Mouse (Mus musculus): Measurements from ENCODE around the gene Olfr618. TPM values are rescaled to one million over a fixed set of nuclear protein-coding genes. Genes with fewer than 3 reads are reported as not detected.

The Olfr618 gene
- polyA plus RNA-seq (2015; fragmentation: Nextera tagmentation; extraction: Ambion mirVana) = not detected in 2 replicates

DNA sequence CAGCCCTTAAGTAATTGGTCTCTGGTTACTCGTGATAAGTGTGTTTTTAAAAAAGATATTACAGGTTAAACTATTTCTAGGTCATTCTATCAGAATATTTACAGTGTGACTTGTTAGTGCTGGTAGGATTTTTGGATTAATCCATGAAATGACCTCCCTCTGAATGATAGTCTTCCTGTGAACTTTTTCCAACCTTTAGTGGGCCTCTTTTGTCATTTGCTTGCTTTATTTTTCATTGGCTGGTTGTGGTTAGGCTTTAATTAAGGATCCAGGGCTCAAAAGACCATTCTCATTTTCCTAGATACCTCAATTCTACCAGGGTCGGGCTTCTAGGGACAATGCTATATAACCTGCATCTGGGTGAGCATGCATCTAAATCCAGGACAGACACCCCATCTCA is at the start of gene Olfr618:
Gene Olfr618, plus strand, starts transcription at position 301 of the 400 bp plus-strand sequence.

DNA sequence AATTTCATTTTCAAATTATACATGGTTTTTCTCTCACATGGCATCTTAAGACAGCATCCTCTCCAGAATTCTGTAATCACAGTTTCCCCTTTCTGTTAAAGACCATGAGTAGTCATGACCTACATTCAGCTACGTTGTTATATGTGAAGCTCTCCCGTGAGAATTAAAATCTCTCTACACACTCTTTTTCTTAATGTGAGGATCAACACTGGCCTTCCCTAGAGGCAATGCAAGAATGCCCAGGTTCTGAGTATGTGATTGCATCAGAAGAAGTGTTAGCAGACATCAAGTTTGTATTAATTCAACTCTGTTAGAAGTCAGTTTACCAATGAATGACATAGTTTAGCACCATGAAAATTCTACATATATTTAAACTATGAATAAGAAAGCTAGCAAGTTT is 47.3 kb upstream of the Olfr618 start, which contains the start of gene Olfr612:
Gene Olfr612, minus strand, starts transcription at position 101 of the 400 bp plus-strand sequence.

DNA sequence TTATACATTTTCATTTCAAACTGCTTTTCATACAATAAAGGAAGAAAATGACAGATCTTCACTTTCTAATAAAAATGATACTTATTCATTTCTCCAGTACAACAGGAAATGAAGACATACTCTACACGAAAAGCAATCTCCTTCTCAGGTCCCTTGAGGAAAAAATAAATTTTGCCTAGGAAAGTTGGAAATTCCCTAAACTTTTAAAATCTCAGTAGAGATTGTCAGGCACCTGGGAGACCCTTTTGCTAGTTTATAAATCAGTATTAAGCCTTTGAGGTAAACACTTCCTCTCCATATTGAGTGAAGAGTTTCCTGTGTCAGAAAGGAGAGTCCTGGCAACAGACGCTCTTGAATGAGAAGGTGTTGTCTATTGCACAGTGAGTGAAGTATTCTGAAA is 42.1 kb upstream of the Olfr618 start, which contains the start of gene Olfr613:
Gene Olfr613, plus strand, starts transcription at position 301 of the 400 bp plus-strand sequence.

DNA sequence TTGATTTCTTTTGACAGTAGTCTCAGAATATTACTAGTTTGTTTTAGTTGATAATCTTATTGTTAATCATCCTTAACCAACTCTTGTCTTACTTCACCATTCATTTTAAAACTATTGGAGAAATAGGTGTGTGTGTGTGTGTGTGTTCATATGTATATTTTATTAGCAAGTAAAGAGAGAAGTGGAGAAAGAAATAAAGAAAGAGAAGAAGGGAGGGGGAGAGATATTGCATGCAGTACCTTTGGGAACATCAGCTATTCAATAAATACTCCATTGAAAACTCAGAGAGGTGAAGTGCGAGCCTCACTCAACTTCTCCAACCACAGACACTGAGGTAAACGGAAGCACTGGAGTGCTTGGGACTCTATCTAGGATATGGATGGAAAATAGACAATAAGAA is 34.1 kb upstream of the Olfr618 start, which contains the start of gene Olfr615:
Gene Olfr615, plus strand, starts transcription at position 301 of the 400 bp plus-strand sequence.

DNA sequence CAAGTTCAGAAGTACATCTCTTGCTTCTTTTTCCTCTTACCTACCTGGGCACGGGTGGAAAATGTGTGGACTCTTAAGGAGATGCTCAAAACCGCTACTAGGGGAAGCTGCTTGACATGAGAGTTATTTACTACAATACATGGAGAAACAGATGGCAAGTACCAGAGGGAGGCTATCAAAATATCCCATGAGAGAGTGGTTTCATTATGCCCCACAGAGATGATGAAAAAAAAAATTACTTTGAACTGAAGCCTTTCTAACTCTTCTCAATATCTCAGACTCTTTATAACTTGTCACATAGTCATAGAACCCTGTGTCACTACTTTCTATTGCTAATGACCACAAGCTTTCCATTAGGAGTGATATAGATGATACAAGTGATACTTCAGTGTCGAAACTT is 20.9 kb upstream of the Olfr618 start, which contains the start of gene Olfr616:
Gene Olfr616, minus strand, starts transcription at position 101 of the 400 bp plus-strand sequence.

DNA sequence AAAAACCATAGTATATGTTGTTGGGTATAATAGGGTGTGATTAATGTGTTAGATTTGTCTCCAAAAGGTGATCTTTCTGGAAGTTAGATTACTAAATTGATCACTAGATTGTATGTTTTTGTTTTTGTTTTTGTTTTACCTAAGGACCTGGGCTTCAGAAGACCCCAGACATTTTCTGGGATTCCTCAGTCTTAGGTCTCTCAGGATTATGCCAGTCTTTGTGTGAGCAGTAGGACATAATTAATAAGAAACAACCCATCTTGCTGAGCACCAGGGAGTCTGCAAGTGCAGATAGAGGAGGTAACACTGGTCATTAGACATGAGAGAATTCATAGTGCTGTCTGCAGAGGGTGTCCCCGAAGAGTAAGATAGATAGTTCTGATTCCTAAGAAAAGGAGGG is 17.1 kb upstream of the Olfr618 start, which contains the start of gene Olfr617:
Gene Olfr617, plus strand, starts transcription at position 301 of the 400 bp plus-strand sequence.

DNA sequence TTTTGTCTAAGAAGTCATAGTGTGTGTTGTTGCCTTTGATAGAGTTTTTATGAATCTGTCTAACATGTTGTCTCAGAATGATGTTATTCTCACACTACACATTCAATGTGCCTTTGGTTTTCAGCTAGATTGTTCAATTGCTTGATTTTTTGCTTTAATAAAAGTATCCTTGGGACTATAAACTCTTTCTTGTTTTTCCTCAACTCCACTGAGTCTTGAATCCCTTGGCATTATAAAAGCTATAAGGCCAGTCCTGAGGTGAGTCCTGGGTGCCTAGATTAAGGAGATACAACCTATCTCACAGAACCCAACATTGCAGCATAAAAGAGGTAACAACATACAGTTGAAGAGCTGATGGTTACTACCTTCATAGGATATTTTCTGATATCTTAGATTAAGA is 10.4 kb downstream of the Olfr618 start, which contains the start of gene Olfr619:
Gene Olfr619, plus strand, starts transcription at position 301 of the 400 bp plus-strand sequence.

DNA sequence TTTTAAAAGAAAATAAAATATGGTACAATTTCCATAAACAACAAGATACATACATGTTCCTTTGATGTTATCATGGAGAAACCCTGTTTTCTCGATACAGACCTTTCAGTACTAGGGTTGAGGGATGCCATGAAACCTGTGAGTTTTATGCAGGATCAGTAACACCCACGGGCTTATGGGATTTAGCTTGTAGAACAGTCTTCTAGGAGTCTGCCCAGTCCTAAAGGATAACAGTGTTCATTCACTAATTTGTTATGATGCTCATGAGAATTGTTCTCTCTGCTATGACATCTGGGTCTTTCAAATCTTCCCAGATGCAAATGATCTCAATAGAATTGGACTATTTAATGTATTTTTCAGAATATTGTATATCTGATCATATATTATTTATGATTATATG is 22.5 kb downstream of the Olfr618 start, which contains the start of gene Olfr620:
Gene Olfr620, minus strand, starts transcription at position 101 of the 400 bp plus-strand sequence.

DNA sequence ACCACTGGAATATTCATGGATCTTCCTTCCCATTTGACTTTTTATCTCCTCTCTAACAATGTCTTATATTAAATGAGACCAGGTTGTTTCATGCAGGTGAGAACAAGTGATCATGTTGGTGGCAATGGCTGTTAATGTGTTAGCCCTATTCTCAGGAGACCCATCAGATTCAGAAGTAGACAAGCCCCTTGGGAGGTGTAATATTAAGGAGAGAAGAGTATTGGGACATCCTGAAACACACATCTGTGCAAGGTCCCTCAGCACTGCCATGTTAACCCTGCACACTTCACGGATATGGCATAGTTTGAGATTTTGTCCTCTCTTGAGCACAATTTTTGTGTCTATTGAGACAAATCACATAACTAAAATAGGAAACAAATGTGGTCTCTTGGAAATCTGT is 52.7 kb downstream of the Olfr618 start, which contains the start of gene Olfr622:
Gene Olfr622, minus strand, starts transcription at position 101 of the 400 bp plus-strand sequence.

Small RNA genes within 50 kb of the gene (microRNA-seq; reads per million reads assigned to microRNA genes)
- 0 reads per million in 2 experiments for gene Gm26506

Other genes starting within 250 kb of the Olfr618 start
- not detected in 2 replicates for gene Olfr600, start 240.4 kb upstream of the Olfr618 start, polyA plus RNA-seq (2015; fragmentation: Nextera tagmentation; extraction: Ambion mirVana)
- gene Olfr601, start 227.4 kb upstream of the Olfr618 start, polyA plus RNA-seq (2015; fragmentation: Nextera tagmentation; extraction: Ambion mirVana) = not detected in 2 replicates
- gene Olfr603, start 203.9 kb upstream of the Olfr618 start, polyA plus RNA-seq (2015; fragmentation: Nextera tagmentation; extraction: Ambion mirVana) = not detected in 2 replicates
- not detected in 2 replicates for gene Usp17lc, start 175.0 kb upstream of the Olfr618 start, polyA plus RNA-seq (2015; fragmentation: Nextera tagmentation; extraction: Ambion mirVana)
- not detected in 2 replicates for gene Olfr605, start 144.7 kb upstream of the Olfr618 start, polyA plus RNA-seq (2015; fragmentation: Nextera tagmentation; extraction: Ambion mirVana)
- gene Olfr606, start 141.1 kb upstream of the Olfr618 start, polyA plus RNA-seq (2015; fragmentation: Nextera tagmentation; extraction: Ambion mirVana) = not detected in 2 replicates
- gene Olfr607, start 126.0 kb upstream of the Olfr618 start, polyA plus RNA-seq (2015; fragmentation: Nextera tagmentation; extraction: Ambion mirVana) = not detected in 2 replicates
- not detected in 2 replicates for gene Olfr608, start 120.2 kb upstream of the Olfr618 start, polyA plus RNA-seq (2015; fragmentation: Nextera tagmentation; extraction: Ambion mirVana)
- not detected in 2 replicates for gene Olfr609, start 92.0 kb upstream of the Olfr618 start, polyA plus RNA-seq (2015; fragmentation: Nextera tagmentation; extraction: Ambion mirVana)
- gene Olfr610, start 78.0 kb upstream of the Olfr618 start, polyA plus RNA-seq (2015; fragmentation: Nextera tagmentation; extraction: Ambion mirVana) = not detected in 2 replicates
- not detected in 2 replicates for gene Olfr611, start 69.3 kb upstream of the Olfr618 start, polyA plus RNA-seq (2015; fragmentation: Nextera tagmentation; extraction: Ambion mirVana)
- not detected in 2 replicates for gene Olfr612, start 47.4 kb upstream of the Olfr618 start, polyA plus RNA-seq (2015; fragmentation: Nextera tagmentation; extraction: Ambion mirVana)
- not detected in 2 replicates for gene Olfr613, start 42.0 kb upstream of the Olfr618 start, polyA plus RNA-seq (2015; fragmentation: Nextera tagmentation; extraction: Ambion mirVana)
- gene Olfr615, start 34.0 kb upstream of the Olfr618 start, polyA plus RNA-seq (2015; fragmentation: Nextera tagmentation; extraction: Ambion mirVana) = not detected in 2 replicates
- gene Olfr616, start 21.0 kb upstream of the Olfr618 start, polyA plus RNA-seq (2015; fragmentation: Nextera tagmentation; extraction: Ambion mirVana) = not detected in 2 replicates
- gene Olfr617, start 17.0 kb upstream of the Olfr618 start, polyA plus RNA-seq (2015; fragmentation: Nextera tagmentation; extraction: Ambion mirVana) = not detected in 2 replicates
- gene Olfr619, start 10.5 kb downstream of the Olfr618 start, polyA plus RNA-seq (2015; fragmentation: Nextera tagmentation; extraction: Ambion mirVana) = not detected in 2 replicates
- gene Olfr620, start 22.4 kb downstream of the Olfr618 start, polyA plus RNA-seq (2015; fragmentation: Nextera tagmentation; extraction: Ambion mirVana) = not detected in 2 replicates
- not detected in 2 replicates for gene Olfr622, start 52.6 kb downstream of the Olfr618 start, polyA plus RNA-seq (2015; fragmentation: Nextera tagmentation; extraction: Ambion mirVana)
- not detected in 2 replicates for gene Olfr623, start 73.6 kb downstream of the Olfr618 start, polyA plus RNA-seq (2015; fragmentation: Nextera tagmentation; extraction: Ambion mirVana)
- gene Olfr624, start 81.1 kb downstream of the Olfr618 start, polyA plus RNA-seq (2015; fragmentation: Nextera tagmentation; extraction: Ambion mirVana) = 0.03 and 0.06 TPM in 2 replicates
- gene Olfr625-ps1, start 92.6 kb downstream of the Olfr618 start, polyA plus RNA-seq (2015; fragmentation: Nextera tagmentation; extraction: Ambion mirVana) = not detected in 2 replicates
- gene Olfr243, start 124.6 kb downstream of the Olfr618 start, polyA plus RNA-seq (2015; fragmentation: Nextera tagmentation; extraction: Ambion mirVana) = not detected in 2 replicates
- gene Olfr628, start 140.3 kb downstream of the Olfr618 start, polyA plus RNA-seq (2015; fragmentation: Nextera tagmentation; extraction: Ambion mirVana) = not detected in 2 replicates
- not detected in 2 replicates for gene Olfr629, start 154.8 kb downstream of the Olfr618 start, polyA plus RNA-seq (2015; fragmentation: Nextera tagmentation; extraction: Ambion mirVana)
- gene Olfr630, start 167.2 kb downstream of the Olfr618 start, polyA plus RNA-seq (2015; fragmentation: Nextera tagmentation; extraction: Ambion mirVana) = not detected in 2 replicates
- not detected in 2 replicates for gene Olfr69, start 181.5 kb downstream of the Olfr618 start, polyA plus RNA-seq (2015; fragmentation: Nextera tagmentation; extraction: Ambion mirVana)
- gene Olfr68, start 189.6 kb downstream of the Olfr618 start, polyA plus RNA-seq (2015; fragmentation: Nextera tagmentation; extraction: Ambion mirVana) = not detected in 2 replicates
- gene Olfr67, start 201.7 kb downstream of the Olfr618 start, polyA plus RNA-seq (2015; fragmentation: Nextera tagmentation; extraction: Ambion mirVana) = not detected in 2 replicates
- 421 and 497 TPM in 2 replicates for gene Hbb-bt, start 223.9 kb downstream of the Olfr618 start, polyA plus RNA-seq (2015; fragmentation: Nextera tagmentation; extraction: Ambion mirVana)
- gene Hbb-bs, start 238.0 kb downstream of the Olfr618 start, polyA plus RNA-seq (2015; fragmentation: Nextera tagmentation; extraction: Ambion mirVana) = 1,956 and 2,204 TPM in 2 replicates

All from skeletal muscle tissue, postnatal 0 days (tissue).